Mouse (Mus musculus) neural tube, embryonic 14.5 days (tissue): ENCODE data around the gene Myh7b. TPM values are rescaled to one million over a fixed set of nuclear protein-coding genes. Genes with fewer than 3 reads are reported as not detected.

Experiments used
- ATAC-seq: fragments of 200-750 bp; cut with Nextera tagmentation; 2 replicates; pipeline ENCODE4 v1.8.0; 2017; ENCODE audit warnings: low read depth, mild to moderate bottlenecking, moderate TSS enrichment, moderate library complexity
- H3K27ac ChIP-seq: fragments of 300-500 bp; sonication (generic); 2 replicates; pipeline ENCODE4 v1.5.1; 2014; ENCODE audit warnings: low read depth, mild to moderate bottlenecking, control low read depth, low read length, moderate library complexity, mixed read lengths
- H3K27me3 ChIP-seq: fragments of 300-500 bp; sonication (generic); 2 replicates; pipeline ENCODE4 v1.6.1; 2014; ENCODE audit warnings: low read length; ENCODE audit not compliant: control insufficient read depth, insufficient read depth
- H3K36me3 ChIP-seq: fragments of 300-500 bp; sonication (generic); 2 replicates; pipeline ENCODE4 v1.6.1; 2014; ENCODE audit warnings: low read length, mixed read lengths; ENCODE audit not compliant: control insufficient read depth, insufficient read depth
- H3K4me1 ChIP-seq: fragments of 300-500 bp; sonication (generic); 2 replicates; pipeline ENCODE4 v1.6.1; 2014; ENCODE audit warnings: low read length; ENCODE audit not compliant: control insufficient read depth, insufficient read depth
- H3K4me2 ChIP-seq: fragments of 300-500 bp; sonication (generic); 2 replicates; pipeline ENCODE4 v1.6.1; 2014; ENCODE audit warnings: mild to moderate bottlenecking, low read depth, low read length, control low read depth
- H3K4me3 ChIP-seq: fragments of 300-500 bp; sonication (generic); 2 replicates; pipeline ENCODE4 v1.5.1; 2014; ENCODE audit warnings: low read depth, low read length, control low read depth, mixed read lengths
- H3K9ac ChIP-seq: fragments of 300-500 bp; sonication (generic); replicated peaks from 2 replicates; pipeline ENCODE4 v1.6.1; 2014; ENCODE audit warnings: low read depth, mild to moderate bottlenecking, control low read depth, low read length, mixed read lengths
- H3K9me3 ChIP-seq: fragments of 300-500 bp; sonication (generic); 2 replicates; pipeline ENCODE4 v1.6.1; 2016; ENCODE audit warnings: low read length; ENCODE audit not compliant: control insufficient read depth
- WGBS: fragments of 180-500 bp; shearing (Covaris S2); extraction: QIAGEN DNeasy Blood & Tissue Kit; methylation state at CpG from one replicate; pipeline ENCODE4 v1.1.7; 2014; 5-methylcytosine and 5-hydroxymethylcytosine counted together
- polyA plus RNA-seq: library from polyadenylated mRNA; unstranded; fragments of >200 nt; fragmentation: Nextera tagmentation; extraction: Ambion mirVana; gene quantifications from 2 replicates; pipeline ENCODE4 v1.2.1, GENCODE M21; 2014

Myh7b gene
- polyA plus RNA-seq, 1 experiment from 2014 or later = 0.52 TPM

- no peak overlapping the region for H3K4me3 ChIP-seq
- H3K27ac ChIP-seq = no peak overlapping the region
- WGBS = 88% methylated on average over 9 of the region's 9 CpGs
- no peak overlapping the region for H3K9ac ChIP-seq
- no peaks in the 10 kb centered on the region for H3K36me3 ChIP-seq
- ATAC-seq = no peak
- no peaks in the 10 kb centered on the region for H3K9me3 ChIP-seq
- no peak overlapping the region for H3K4me2 ChIP-seq
- no peaks in the 10 kb centered on the region for H3K27me3 ChIP-seq
- H3K4me1 ChIP-seq = 0 out of 2 replicates have a peak, but pooled peaks cover 3% of the 10 kb centered on the region
Measured at GRCm38 (mm10) chr2:155611834-155612550, 980 bp downstream of the Myh7b start.

- H3K4me3 ChIP-seq = peak overlapping the region; percentile 9; the same call in 1 of the 2 replicates
- H3K4me1 ChIP-seq = 0 out of 2 replicates have a peak, but pooled peaks cover 3% of the 10 kb centered on the region
- H3K4me2 ChIP-seq = peak overlapping the region; percentile 32; the same call in 1 of the 2 replicates
- H3K27me3 ChIP-seq = no peaks in the 10 kb centered on the region
- H3K9ac ChIP-seq = no peak overlapping the region
- H3K9me3 ChIP-seq = no peaks in the 10 kb centered on the region
- H3K27ac ChIP-seq = no peak overlapping the region
- no peaks in the 10 kb centered on the region for H3K36me3 ChIP-seq
- 4% methylated on average over 20 of the region's 20 CpGs for WGBS
- ATAC-seq = peak; percentile 79
Measured at GRCm38 (mm10) chr2:155613326-155613755, 2.3 kb downstream of the Myh7b start.

DNA sequence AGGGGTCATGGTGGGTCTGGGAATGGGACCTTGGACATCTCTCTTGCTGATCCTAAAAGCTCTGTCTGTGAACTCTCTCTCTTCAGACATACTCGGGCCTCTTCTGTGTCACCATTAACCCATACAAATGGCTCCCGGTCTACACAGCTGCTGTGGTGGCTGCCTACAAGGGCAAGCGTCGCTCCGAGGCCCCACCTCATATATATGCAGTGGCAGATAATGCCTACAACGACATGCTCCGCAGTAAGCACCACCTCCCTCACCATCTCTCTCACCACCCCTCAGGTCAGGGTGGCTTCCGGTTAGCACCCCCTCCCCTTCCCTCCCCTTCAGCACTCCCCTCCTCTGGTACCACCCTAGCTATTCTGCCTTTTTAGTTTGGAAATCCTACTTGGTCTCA is 2.9 kb downstream of the Myh7b start:
- Histone ChIP-seq H3K4me1 (0 out of 2 replicates have a peak, but pooled peaks cover 3% of the 10 kb centered on the region), H3K4me3 (no peak overlapping the region), H3K9ac (no peak overlapping the region), H3K36me3 (no peaks in the 10 kb centered on the region), H3K27me3 (no peaks in the 10 kb centered on the region), H3K9me3 (no peaks in the 10 kb centered on the region), H3K27ac (no peak overlapping the region), H3K4me2 (no peak overlapping the region)
- WGBS = 67% methylated on average over 8 of the region's 8 CpGs
- no peak for ATAC-seq

GRCm38 (mm10) chr2:155616971-155617370 is 6.0 kb downstream of the Myh7b start:
- Histone ChIP-seq H3K4me3 (no peak overlapping the region), H3K36me3 (no peaks in the 10 kb centered on the region), H3K9me3 (no peaks in the 10 kb centered on the region), H3K4me1 (0 out of 2 replicates have a peak, but pooled peaks cover 3% of the 10 kb centered on the region), H3K4me2 (no peak overlapping the region), H3K27ac (no peak overlapping the region), H3K27me3 (no peaks in the 10 kb centered on the region; the same call in 1 of the 2 replicates), H3K9ac (no peak overlapping the region)
- WGBS = 58% methylated on average over 6 of the region's 6 CpGs
- ATAC-seq = no peak

GRCm38 (mm10) chr2:155619817-155620216 is 8.8 kb downstream of the Myh7b start:
- H3K9ac ChIP-seq = no peak overlapping the region
- WGBS = 22% methylated on average over 8 of the region's 8 CpGs
- no peaks in the 10 kb centered on the region for H3K4me1 ChIP-seq
- no peak overlapping the region for H3K4me3 ChIP-seq
- H3K9me3 ChIP-seq = no peaks in the 10 kb centered on the region
- H3K27me3 ChIP-seq = no peaks in the 10 kb centered on the region; the same call in 1 of the 2 replicates
- H3K36me3 ChIP-seq = no peaks in the 10 kb centered on the region
- H3K4me2 ChIP-seq = no peak overlapping the region
- ATAC-seq = peak; percentile 75; the same call in 1 of the 2 replicates
- H3K27ac ChIP-seq = no peak overlapping the region

GRCm38 (mm10) chr2:155622606-155623005 is 11.6 kb downstream of the Myh7b start:
- Histone ChIP-seq H3K4me3 (no peak overlapping the region), H3K9me3 (no peaks in the 10 kb centered on the region), H3K9ac (no peak overlapping the region), H3K36me3 (no peaks in the 10 kb centered on the region), H3K27ac (no peak overlapping the region), H3K27me3 (peaks cover 3% of the 10 kb centered on the region; the same call in 1 of the 2 replicates), H3K4me2 (no peak overlapping the region), H3K4me1 (no peaks in the 10 kb centered on the region)
- ATAC-seq = no peak
- 27% methylated on average over 11 of the region's 11 CpGs for WGBS

GRCm38 (mm10) chr2:155623996-155624395 is 13.0 kb downstream of the Myh7b start:
- H3K4me3 ChIP-seq = no peak overlapping the region
- no peak overlapping the region for H3K27ac ChIP-seq
- WGBS = 91% methylated on average over 6 of the region's 6 CpGs
- ATAC-seq = no peak
- H3K4me2 ChIP-seq = no peak overlapping the region
- H3K36me3 ChIP-seq = no peaks in the 10 kb centered on the region
- H3K27me3 ChIP-seq = peaks cover 8% of the 10 kb centered on the region; the same call in 1 of the 2 replicates
- peaks cover 1% of the 10 kb centered on the region; the same call in 1 of the 2 replicates for H3K4me1 ChIP-seq
- no peak overlapping the region for H3K9ac ChIP-seq
- H3K9me3 ChIP-seq = no peaks in the 10 kb centered on the region

GRCm38 (mm10) chr2:155624730-155625129 is 13.7 kb downstream of the Myh7b start:
- peaks cover 9% of the 10 kb centered on the region for H3K27me3 ChIP-seq
- no peak overlapping the region for H3K9ac ChIP-seq
- peaks cover 8% of the 10 kb centered on the region; the same call in 1 of the 2 replicates for H3K4me1 ChIP-seq
- H3K27ac ChIP-seq = no peak overlapping the region
- H3K4me2 ChIP-seq = no peak overlapping the region
- no peak for ATAC-seq
- H3K9me3 ChIP-seq = no peaks in the 10 kb centered on the region
- WGBS = 44% methylated on average over 10 of the region's 10 CpGs
- no peaks in the 10 kb centered on the region for H3K36me3 ChIP-seq
- H3K4me3 ChIP-seq = no peak overlapping the region

DNA sequence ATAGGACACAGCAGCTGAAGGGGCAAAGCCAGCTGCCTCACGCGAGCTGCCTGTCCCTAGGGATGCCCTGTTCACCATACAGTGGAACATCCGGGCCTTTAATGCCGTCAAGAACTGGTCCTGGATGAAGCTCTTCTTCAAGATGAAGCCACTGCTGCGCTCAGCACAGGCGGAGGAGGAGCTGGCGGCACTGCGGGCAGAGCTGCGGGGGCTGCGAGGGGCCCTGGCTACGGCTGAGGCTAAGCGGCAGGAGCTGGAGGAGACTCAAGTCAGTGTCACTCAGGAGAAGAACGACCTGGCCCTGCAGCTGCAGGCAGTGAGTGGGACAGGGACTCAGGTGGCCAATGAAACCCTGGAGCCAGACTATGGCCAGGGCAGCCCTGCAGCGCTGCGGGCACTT is 15.3 kb downstream of the Myh7b start:
- Histone ChIP-seq H3K4me3 (no peak overlapping the region), H3K27me3 (peaks cover 23% of the 10 kb centered on the region), H3K9me3 (no peaks in the 10 kb centered on the region), H3K27ac (no peak overlapping the region), H3K9ac (no peak overlapping the region), H3K36me3 (no peaks in the 10 kb centered on the region), H3K4me1 (peaks cover 10% of the 10 kb centered on the region), H3K4me2 (no peak overlapping the region)
- 46% methylated on average over 15 of the region's 15 CpGs for WGBS
- no peak for ATAC-seq
